Mouse (Mus musculus): ENCODE measurements around the gene Hspb8.
A peak's percentile ranks its signal among the peaks of the same experiment; 100 is the strongest.

The Hspb8 gene

DNA sequence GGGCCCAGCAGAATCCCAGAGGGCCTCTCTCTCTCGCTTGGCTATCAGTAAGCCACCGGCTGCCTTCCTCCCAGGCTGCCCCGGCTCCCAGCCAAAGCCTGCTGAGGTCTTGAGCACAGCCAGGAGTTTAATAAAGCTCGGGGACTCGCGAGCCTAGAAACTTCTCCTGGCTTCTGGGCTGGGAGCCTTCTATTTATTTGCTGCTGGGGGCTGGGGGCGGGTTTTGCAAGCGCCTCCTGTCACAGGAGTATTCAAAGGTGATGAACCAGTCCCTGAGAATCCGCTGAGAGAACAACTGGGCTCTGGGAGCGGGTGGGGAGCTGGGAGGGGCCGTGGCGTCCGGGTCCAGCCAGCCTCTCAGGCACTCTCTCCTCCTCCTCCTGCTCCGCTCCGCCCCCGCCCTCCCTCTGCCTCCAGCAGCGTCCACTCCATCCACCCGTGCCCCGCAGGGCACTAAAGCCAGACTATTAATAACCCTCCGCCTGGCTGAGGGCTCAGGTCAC lies at the start of gene Hspb8:
Hspb8 (minus strand) TSS at position 166 of the 503 bp plus-strand sequence.
- DNase-seq, result peak in 1 of 2 experiments; percentile 6

DNA sequence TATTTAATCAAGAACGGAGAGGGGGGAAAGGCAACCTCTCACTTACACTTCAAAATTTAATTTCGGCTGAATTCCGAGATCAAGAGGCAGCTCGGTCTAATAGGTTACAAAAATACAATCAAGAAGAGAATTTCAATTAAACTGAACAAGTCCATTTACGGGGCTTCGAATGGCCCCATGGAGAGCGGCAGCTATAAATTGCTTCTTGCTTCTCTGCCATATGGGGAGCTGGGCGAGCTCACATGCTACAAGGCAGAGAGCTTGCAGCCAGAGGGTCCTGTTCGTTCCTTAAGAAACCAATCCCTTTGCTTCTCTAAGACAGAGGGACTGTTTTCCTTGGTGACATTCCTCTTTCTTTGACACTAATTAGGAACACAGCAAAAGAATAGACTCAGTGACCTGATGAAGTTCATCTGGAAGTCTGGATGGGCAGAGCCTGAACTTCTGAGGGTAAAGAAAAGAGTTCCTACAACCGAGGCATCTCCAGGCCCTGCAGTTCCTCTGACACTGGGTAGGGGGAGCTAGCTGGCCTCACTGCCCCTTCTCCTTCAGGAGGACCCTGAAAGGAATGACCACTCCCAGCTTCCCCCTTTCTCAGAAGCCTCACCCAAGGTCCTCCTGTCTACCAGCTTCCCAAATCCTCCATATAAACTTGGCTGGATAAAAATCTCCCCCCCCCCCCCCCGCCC lies 38.8 kb upstream of the Hspb8 start:
- no peak for DNase-seq

GRCm38 (mm10) chr5:116459970-116460369 lies 37.3 kb upstream of the Hspb8 start:
- no peak for DNase-seq

GRCm38 (mm10) chr5:116457791-116458190 lies 35.1 kb upstream of the Hspb8 start:
- no peak for DNase-seq

DNA sequence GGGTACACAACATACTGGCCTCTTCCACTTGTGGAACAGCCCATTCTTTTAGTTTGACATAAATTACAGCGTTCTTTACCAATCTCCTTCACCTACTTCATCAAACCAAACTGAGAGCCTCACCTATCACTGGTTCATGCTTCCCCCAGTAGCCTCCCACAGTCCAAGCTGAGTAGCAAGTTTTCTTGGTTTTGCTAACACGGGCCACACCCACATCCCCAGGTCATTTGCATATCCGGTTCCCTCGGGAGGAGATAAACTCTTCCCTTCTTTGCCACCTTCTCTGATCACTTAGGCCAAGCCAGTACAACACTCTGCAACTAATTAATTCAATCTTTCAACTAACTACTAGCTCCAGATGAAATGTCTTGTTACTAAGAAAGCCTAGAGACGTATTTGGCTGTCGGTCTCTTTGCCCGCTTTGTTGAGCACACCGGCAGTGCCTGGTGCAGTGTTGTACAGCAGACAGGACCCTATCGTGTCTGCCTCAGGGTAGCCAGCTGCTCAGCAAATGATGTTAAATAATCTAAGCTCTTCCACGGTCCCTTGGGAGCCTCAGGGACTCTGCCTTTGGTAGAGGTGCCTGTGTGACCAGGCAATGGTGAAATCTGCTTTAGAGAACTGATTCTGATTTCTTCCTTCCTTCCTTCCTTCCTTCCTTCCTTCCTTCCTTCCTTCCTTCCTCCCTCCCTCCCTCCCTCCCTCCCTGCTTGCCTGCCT lies 34.3 kb upstream of the Hspb8 start:
- DNase-seq, result no peak

GRCm38 (mm10) chr5:116453401-116453851 lies 30.8 kb upstream of the Hspb8 start:
- DNase-seq, result peak; percentile 4 to 9

- no peak for DNase-seq
These were observed 28.2 kb upstream of the Hspb8 start for GRCm38 (mm10) chr5:116450901-116451300.

DNA sequence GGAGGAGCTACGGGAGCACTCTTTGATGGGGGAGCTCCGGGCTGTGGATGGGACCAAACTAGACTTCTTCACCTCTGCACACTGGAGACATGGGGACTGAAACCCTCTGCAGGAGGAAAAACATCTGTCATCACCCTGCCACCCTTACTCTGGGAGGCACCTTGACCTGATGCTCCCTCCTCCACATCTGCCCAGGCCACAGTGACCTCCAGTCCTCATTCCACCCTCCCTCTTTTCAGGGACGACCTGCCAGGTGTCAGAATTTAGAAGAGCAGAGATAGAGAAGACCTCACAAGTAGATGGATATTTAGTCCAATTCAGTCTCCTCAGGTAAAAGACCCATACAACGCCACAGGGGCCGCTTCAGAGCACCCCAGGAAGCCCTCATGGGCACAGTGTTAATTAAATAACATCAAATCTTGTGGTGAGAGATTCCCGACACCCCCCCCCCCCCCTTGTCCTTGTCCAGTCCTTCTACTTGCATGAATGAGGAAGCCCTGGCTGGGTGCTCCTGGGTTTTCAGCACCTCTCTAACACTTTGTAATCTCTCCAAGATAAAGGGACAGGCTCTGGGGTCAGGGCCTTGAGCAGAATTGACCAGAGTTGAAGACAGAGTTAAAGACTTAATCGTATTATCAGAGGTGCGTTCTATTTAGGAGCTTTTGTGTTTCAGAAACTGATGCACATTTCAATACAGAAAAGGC lies 27.0 kb upstream of the Hspb8 start:
- DNase-seq, result no peak

DNA sequence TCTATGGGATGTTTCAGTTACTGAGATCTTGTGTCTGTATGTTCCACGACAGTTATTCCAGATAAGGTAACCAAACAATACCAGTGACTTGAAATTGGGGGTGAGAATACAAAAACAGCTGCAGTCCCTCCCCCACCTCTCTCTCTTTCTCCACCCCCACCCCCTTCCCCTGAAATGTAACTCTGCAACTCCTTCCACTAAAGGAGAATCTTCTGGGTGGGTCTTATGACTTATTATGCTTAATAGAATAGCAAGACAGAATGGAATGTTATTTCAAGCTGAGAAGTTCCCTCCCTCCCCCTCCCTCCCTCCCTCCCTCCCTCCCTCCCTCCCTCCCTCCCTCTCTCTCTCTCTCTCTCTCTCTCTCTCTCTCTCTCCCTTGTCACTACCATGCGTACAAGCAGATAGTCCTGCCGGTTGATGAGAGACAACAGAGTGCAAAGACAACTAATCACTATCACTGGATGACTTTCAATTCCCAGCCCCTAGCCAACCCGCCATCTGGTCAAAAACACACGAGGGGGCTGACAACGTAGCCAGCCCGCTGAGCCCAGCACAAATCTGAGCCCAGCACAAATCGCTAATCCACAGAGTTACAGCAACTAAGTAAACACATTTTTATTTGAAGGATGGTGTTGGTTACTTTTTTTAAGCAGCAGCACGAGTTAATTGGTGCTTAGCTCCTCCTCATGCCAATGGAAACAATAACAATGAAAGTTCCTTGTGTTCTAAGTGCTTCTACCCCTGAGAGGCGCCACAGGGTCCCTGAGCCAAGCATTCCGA lies 25.9 kb upstream of the Hspb8 start:
- no peak for DNase-seq

- no peak for DNase-seq
These were observed 25.2 kb upstream of the Hspb8 start for GRCm38 (mm10) chr5:116447821-116448350.

DNA sequence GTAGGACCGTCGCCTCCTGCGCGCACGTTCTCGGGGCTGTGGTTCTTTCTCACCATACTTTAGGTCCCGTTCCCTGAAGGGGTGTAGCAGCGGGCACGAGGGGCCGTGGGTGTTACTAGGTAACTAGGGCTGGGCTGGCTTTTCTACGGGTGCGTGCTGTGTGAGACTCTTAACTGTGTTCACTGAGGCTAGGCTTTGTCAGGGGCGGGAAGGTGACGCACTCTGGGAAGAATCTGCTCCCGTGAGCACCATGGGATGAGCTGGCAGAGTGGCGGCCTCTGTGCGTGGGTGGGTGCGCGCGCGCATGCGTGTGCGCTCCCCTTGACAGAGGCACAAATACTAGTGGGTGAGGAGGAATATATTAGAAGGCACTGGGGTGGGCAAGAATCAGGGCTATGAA lies 23.9 kb upstream of the Hspb8 start:
- no peak for DNase-seq

- DNase-seq, result no peak
These were observed 23.1 kb upstream of the Hspb8 start for GRCm38 (mm10) chr5:116445634-116446367.

GRCm38 (mm10) chr5:116444517-116444916 lies 21.9 kb upstream of the Hspb8 start:
- no peak for DNase-seq

- no peak for DNase-seq
These were observed 20.8 kb upstream of the Hspb8 start for GRCm38 (mm10) chr5:116443459-116443940.

GRCm38 (mm10) chr5:116442697-116443458 lies 20.2 kb upstream of the Hspb8 start:
- DNase-seq, result no peak

DNA sequence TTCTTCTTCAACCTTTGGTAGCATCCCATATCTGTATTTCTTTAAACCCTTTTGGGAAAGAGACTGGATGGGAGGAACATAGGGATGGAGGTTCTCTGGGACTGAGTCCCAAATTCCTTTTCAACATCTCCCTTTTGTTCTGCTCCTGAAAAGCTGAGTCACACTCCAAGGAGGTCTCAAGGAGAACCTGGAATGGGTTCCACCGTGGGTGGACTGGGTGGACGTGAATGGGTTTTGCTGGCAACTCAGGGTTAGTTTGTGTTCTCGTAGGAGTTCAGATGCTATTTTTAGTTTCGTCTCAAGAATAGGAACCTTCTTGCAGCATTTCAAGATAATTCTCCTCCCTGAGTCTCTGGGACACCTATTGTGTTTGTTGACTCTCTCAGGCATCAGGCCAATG lies 17.6 kb upstream of the Hspb8 start:
- DNase-seq, result no peak

GRCm38 (mm10) chr5:116438328-116438727 lies 15.7 kb upstream of the Hspb8 start:
- DNase-seq, result no peak

DNA sequence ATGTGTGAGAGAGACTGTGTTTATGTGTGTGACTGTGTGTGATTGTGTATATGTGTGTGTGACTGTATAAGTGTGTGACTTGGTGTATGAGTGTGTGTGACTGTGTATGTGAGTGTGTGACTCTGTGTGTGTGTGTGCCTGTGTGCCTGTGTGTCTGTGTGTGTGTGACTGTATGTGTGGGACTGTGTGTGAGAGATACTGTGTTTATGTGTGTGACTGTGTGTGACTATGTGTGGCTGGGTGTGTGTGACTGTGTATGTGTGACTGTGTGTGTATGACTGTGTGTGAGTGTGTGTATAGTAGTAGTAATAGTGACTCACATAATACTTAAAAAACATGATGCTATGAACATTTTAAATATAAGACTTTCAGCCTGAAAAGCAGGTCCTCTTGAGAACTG lies 13.5 kb upstream of the Hspb8 start:
- DNase-seq, result no peak

- no peak for DNase-seq
These were observed 12.5 kb upstream of the Hspb8 start for GRCm38 (mm10) chr5:116434976-116435850.

DNA sequence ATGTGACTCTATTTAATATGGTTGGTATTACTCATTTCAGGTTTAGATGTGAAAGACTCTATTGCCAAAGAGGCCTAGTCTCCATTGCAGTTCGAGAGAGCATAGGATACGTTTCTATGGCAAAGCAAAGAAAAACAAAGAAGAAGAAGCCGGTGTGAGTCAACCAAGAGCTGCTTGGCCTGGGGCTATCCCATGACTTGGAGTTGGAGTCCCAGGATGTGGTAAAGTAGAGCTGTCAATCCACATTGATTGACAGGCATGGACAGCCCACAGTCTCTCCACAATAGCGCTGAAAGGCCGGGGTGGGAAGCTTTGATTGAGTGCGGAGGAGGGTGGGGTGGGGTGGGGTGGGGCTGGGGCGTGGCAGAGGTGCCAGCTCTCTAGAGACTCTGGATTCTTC lies 10.2 kb upstream of the Hspb8 start:
- no peak for DNase-seq
